Mouse (Mus musculus) MEL (cell line): ENCODE measurements around the gene Dennd1b.

Experiments used
- CTCF ChIP-seq, 3 experiments: IDR thresholded peaks in 2 of 3; conservative IDR thresholded peaks in 1 of 3; 2 replicates each; pipeline ENCODE4 v1.5.1; 2011 to 2012; ENCODE audit warnings: low read length in 3 of 3, low read depth in 2 of 3, mild to moderate bottlenecking in 2 of 3, improper control_type of control experiment in 1 of 3, inconsistent platforms in 1 of 3, mixed read lengths in 1 of 3, moderate library complexity in 1 of 3; ENCODE audit not compliant: control insufficient read depth in 1 of 3, insufficient read depth in 1 of 3, poor library complexity in 1 of 3, severe bottlenecking in 1 of 3
- ELF1 ChIP-seq: IDR thresholded peaks from 2 replicates; pipeline ENCODE4 v1.6.1; 2014; ENCODE audit warnings: low read depth, mild to moderate bottlenecking, inconsistent platforms, low read length, improper control_type of control experiment, moderate library complexity
- EP300 ChIP-seq, 2 experiments: IDR thresholded peaks; 2 replicates each; pipeline ENCODE4 v1.6.1; 2011; ENCODE audit warnings: improper control_type of control experiment in 2 of 2, low read length in 2 of 2, low read depth in 1 of 2, mild to moderate bottlenecking in 1 of 2
- MEF2A ChIP-seq: IDR thresholded peaks from 2 replicates; pipeline ENCODE4 v1.6.1; 2014; ENCODE audit warnings: low read depth, mild to moderate bottlenecking, inconsistent platforms, low read length, improper control_type of control experiment; ENCODE audit not compliant: poor library complexity, insufficient replicate concordance, severe bottlenecking; ENCODE audit errors: extremely low read depth
- MYC ChIP-seq: IDR thresholded peaks from 2 replicates; pipeline ENCODE4 v1.6.1; 2011; ENCODE audit warnings: low read depth, mild to moderate bottlenecking, low read length, improper control_type of control experiment, moderate library complexity
- NELFE ChIP-seq: IDR thresholded peaks from 2 replicates; pipeline ENCODE4 v1.6.1; 2011; ENCODE audit warnings: low read depth, low read length, improper control_type of control experiment
- POLR2A ChIP-seq, 2 experiments: IDR thresholded peaks; 2 replicates each; pipeline ENCODE4 v1.6.1; 2011 to 2012; ENCODE audit warnings: low read length in 2 of 2, mild to moderate bottlenecking in 2 of 2, control low read depth in 1 of 2, improper control_type of control experiment in 1 of 2, low read depth in 1 of 2, moderate library complexity in 1 of 2; ENCODE audit not compliant: control insufficient read depth in 1 of 2, insufficient read depth in 1 of 2, poor library complexity in 1 of 2
- RAD21 ChIP-seq: IDR thresholded peaks from 2 replicates; pipeline ENCODE4 v1.6.1; 2011; ENCODE audit warnings: mild to moderate bottlenecking, low read depth, low read length, improper control_type of control experiment
- TBP ChIP-seq: IDR thresholded peaks from 2 replicates; pipeline ENCODE4 v1.8.0; 2011; ENCODE audit warnings: low read depth, low read length, improper control_type of control experiment
- TCF12 ChIP-seq: IDR thresholded peaks from 2 replicates; pipeline ENCODE4 v1.6.1; 2014; ENCODE audit warnings: low read depth, mild to moderate bottlenecking, inconsistent platforms, low read length, improper control_type of control experiment, moderate library complexity

DNA sequence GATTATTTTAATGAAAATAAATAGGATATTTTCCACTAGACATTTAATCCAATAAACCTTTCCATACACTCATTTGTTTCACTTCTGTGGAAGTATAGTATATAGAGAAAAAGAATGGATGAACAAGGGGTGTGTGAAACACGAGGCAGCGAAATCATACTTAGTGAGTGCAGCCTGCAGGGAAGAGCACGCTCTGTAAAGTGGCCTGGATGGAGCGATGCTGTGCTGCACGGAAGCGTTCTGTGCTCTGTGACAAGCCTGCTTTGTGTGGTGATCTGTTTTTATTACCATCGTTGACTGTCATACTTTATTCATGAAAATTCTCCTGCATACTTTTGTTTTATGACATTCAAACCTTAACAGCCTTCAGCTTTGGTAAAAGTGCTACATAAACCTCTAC is 58.1 kb downstream of the Dennd1b start:
- TF ChIP-seq MEF2A (no peak), NELFE (no peak), TBP (no peak), ELF1 (no peak), TCF12 (no peak), POLR2A (IDR thresholded peaks at IDR 0.05; ENCODE audit: control insufficient read depth in 1 of 2, insufficient read depth in 1 of 2, low read depth in 1 of 2, low read length in 2 of 2, poor library complexity in 1 of 2) (no peak), EP300 (IDR thresholded peaks at IDR 0.05; ENCODE audit: low read depth in 1 of 2, low read length in 2 of 2) (no peak), RAD21 (no peak), MYC (no peak), CTCF (IDR thresholded peaks at IDR 0.05 in 2 of 3, conservative IDR thresholded peaks at IDR 0.05 in 1 of 3; ENCODE audit: control insufficient read depth in 1 of 3, insufficient read depth in 1 of 3, low read depth in 2 of 3, low read length in 3 of 3, poor library complexity in 1 of 3, severe bottlenecking in 1 of 3) (no peak)
